Mouse (Mus musculus) lung, postnatal 14 days (tissue): ENCODE data around the gene Grip2.
A peak's percentile ranks its signal among the peaks of the same experiment; 100 is the strongest.

Experiments used
- DNase-seq: peaks from one replicate; pipeline ENCODE4 v3.0.0; 2021

Gene Grip2

GRCm38 (mm10) chr6:91795640-91796039 lies 31.4 kb downstream of the Grip2 start:
- no peak for DNase-seq

GRCm38 (mm10) chr6:91788311-91788798 lies 38.7 kb downstream of the Grip2 start:
- no peak for DNase-seq

- DNase-seq = no peak
Observed at GRCm38 (mm10) chr6:91785018-91785417, 42.0 kb downstream of the Grip2 start.

- no peak for DNase-seq
Observed at GRCm38 (mm10) chr6:91779206-91779605, 47.8 kb downstream of the Grip2 start.

GRCm38 (mm10) chr6:91776543-91776942 lies 50.5 kb downstream of the Grip2 start:
- peak; percentile 65 for DNase-seq

GRCm38 (mm10) chr6:91773951-91774350 lies 53.1 kb downstream of the Grip2 start:
- DNase-seq = no peak

GRCm38 (mm10) chr6:91767550-91767949 lies 59.5 kb downstream of the Grip2 start:
- DNase-seq = no peak

- DNase-seq = no peak
Observed at GRCm38 (mm10) chr6:91762051-91762742, 64.9 kb downstream of the Grip2 start.

- DNase-seq = no peak
Observed at GRCm38 (mm10) chr6:91754845-91755244, 72.2 kb downstream of the Grip2 start.

GRCm38 (mm10) chr6:91754098-91754497 lies 73.0 kb downstream of the Grip2 start:
- no peak for DNase-seq

- no peak for DNase-seq
Observed at GRCm38 (mm10) chr6:91752884-91753283, 74.2 kb downstream of the Grip2 start.

GRCm38 (mm10) chr6:91750976-91751375 lies 76.1 kb downstream of the Grip2 start:
- DNase-seq = peak; percentile 34

- DNase-seq = no peak
Observed at GRCm38 (mm10) chr6:91746776-91747175, 80.3 kb downstream of the Grip2 start.

- DNase-seq = no peak
Observed at GRCm38 (mm10) chr6:91745947-91746582, 81.0 kb downstream of the Grip2 start.

- DNase-seq = no peak
Observed at GRCm38 (mm10) chr6:91745246-91745645, 81.8 kb downstream of the Grip2 start.

- no peak for DNase-seq
Observed at GRCm38 (mm10) chr6:91743886-91744285, 83.2 kb downstream of the Grip2 start.

- no peak for DNase-seq
Observed at GRCm38 (mm10) chr6:91742995-91743394, 84.1 kb downstream of the Grip2 start.

- DNase-seq = no peak
Observed at GRCm38 (mm10) chr6:91742466-91742865, 84.6 kb downstream of the Grip2 start.

GRCm38 (mm10) chr6:91741046-91741445 lies 86.0 kb downstream of the Grip2 start:
- peak; percentile 68 for DNase-seq

GRCm38 (mm10) chr6:91738058-91738457 lies 89.0 kb downstream of the Grip2 start:
- peak; percentile 53 for DNase-seq

- no peak for DNase-seq
Observed at GRCm38 (mm10) chr6:91737451-91737850, 89.6 kb downstream of the Grip2 start.

- peak; percentile 76 for DNase-seq
Observed at GRCm38 (mm10) chr6:91736471-91736870, 90.6 kb downstream of the Grip2 start.

- DNase-seq = no peak
Observed at GRCm38 (mm10) chr6:91732138-91732537, 94.9 kb downstream of the Grip2 start.

GRCm38 (mm10) chr6:91729677-91730127 lies 97.3 kb downstream of the Grip2 start:
- peak; percentile 80 for DNase-seq
